9 mouse cellular contexts compared by ENCODE assay signal in the genomic region with DNA sequence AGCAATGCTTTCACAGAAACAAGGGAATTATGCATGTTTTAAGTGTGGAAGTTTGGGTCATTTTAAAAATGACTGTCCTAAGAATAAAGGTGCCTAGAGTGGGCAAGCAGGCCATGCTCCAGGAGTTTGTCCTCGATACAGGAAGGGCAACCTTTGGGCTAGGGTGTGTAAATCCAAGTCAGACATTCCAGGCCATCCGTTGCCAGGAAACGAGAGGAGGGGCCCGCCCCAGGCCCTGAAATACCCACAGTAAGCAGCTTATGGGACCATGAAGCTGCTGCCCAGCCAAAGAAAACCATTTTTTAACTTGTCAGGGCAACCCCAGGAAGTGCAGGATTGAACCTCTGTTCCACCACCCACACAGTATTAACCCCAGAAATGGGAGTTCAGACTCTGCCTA. TPM values are rescaled to one million over a fixed set of nuclear protein-coding genes. Genes with fewer than 3 reads are reported as not detected.
"Had no signal": no experiment of that assay in that cellular context is flagged by ENCODE, and none has a peak within 500 bp of the region (broad histone marks: within the 10 kb centered on the region; RNA-seq: fewer than 3 reads in every experiment).

No protein-coding gene starts in this region.

RNA-seq across cellular contexts. Expression of gene Tcstv1, which starts 7.7 kb away (rescaled TPM):
- polyA plus RNA-seq: kidney, embryonic 14.5 days; large intestine, adult 2 months; limb, embryonic 13.5 days; liver, adult 2 months; liver, embryonic 14.5 days; lung, embryonic 16.5 days; midbrain, embryonic 15.5 days; neural tube, embryonic 13.5 days; stomach, embryonic 14.5 days had no signal

RNA-seq across cellular contexts. Expression of gene Gm21761, which starts 42.2 kb away (rescaled TPM):
- polyA plus RNA-seq: kidney, embryonic 14.5 days; large intestine, adult 2 months; limb, embryonic 13.5 days; liver, adult 2 months; liver, embryonic 14.5 days; lung, embryonic 16.5 days; midbrain, embryonic 15.5 days; neural tube, embryonic 13.5 days; stomach, embryonic 14.5 days had no signal

RNA-seq across cellular contexts. Expression of gene D13Ertd608e, which starts 51.1 kb away (rescaled TPM):
- polyA plus RNA-seq: kidney, embryonic 14.5 days; large intestine, adult 2 months; limb, embryonic 13.5 days; liver, adult 2 months; liver, embryonic 14.5 days; lung, embryonic 16.5 days; midbrain, embryonic 15.5 days; neural tube, embryonic 13.5 days; stomach, embryonic 14.5 days had no signal

RNA-seq across cellular contexts. Expression of gene AF067063, which starts 56.9 kb away (rescaled TPM):
- polyA plus RNA-seq: kidney, embryonic 14.5 days; large intestine, adult 2 months; limb, embryonic 13.5 days; liver, adult 2 months; liver, embryonic 14.5 days; lung, embryonic 16.5 days; midbrain, embryonic 15.5 days; stomach, embryonic 14.5 days had no signal
